Mouse (Mus musculus): Measurements from ENCODE around the gene Nkg7. TPM values are rescaled to one million over a fixed set of nuclear protein-coding genes. Genes with fewer than 3 reads are reported as not detected.

Nkg7 gene
- polyA plus RNA-seq, 1 experiment = not detected

- no peaks in the 10 kb centered on the region; the same call in 1 of the 2 replicates for H3K4me1 ChIP-seq (ENCODE audit: control insufficient read depth, insufficient read depth, low read length)
Observed at GRCm38 (mm10) chr7:43417298-43417697, 19.6 kb upstream of the Nkg7 start.

GRCm38 (mm10) chr7:43422995-43423617, 13.8 kb upstream of the Nkg7 start:
- Histone ChIP-seq H3K4me1 (ENCODE audit: control insufficient read depth, insufficient read depth, low read length) (no peaks in the 10 kb centered on the region; the same call in 1 of the 2 replicates), H3K4me3 (ENCODE audit: control insufficient read depth, low read depth, low read length) (no peak overlapping the region), H3K27me3 (ENCODE audit: control insufficient read depth, insufficient read depth, low read length) (no peaks in the 10 kb centered on the region), H3K36me3 (ENCODE audit: control insufficient read depth, insufficient read depth, low read length) (no peaks in the 10 kb centered on the region), H3K27ac (ENCODE audit: control insufficient read depth, insufficient read depth, low read depth, low read length) (no peak overlapping the region)
- TF ChIP-seq CTCF (IDR thresholded peaks at IDR 0.05; ENCODE audit: control insufficient read depth, insufficient read depth, insufficient replicate concordance, low read depth, low read length) = peak; percentile 96
- TF ChIP-seq POLR2A (IDR thresholded peaks at IDR 0.05; ENCODE audit: control insufficient read depth, low read depth, low read length) = no peak

More at GRCm38 (mm10) chr7:43417298-43417697, 19.6 kb upstream of the Nkg7 start:
- Histone ChIP-seq H3K27me3 (ENCODE audit: control insufficient read depth, insufficient read depth, low read length) (no peaks in the 10 kb centered on the region), H3K36me3 (ENCODE audit: control insufficient read depth, insufficient read depth, low read length) (no peaks in the 10 kb centered on the region), H3K27ac (ENCODE audit: control insufficient read depth, insufficient read depth, low read depth, low read length) (no peak overlapping the region), H3K4me3 (ENCODE audit: control insufficient read depth, low read depth, low read length) (no peak overlapping the region)
- TF ChIP-seq CTCF (IDR thresholded peaks at IDR 0.05; ENCODE audit: control insufficient read depth, insufficient read depth, insufficient replicate concordance, low read depth, low read length) (peak; percentile 36; the same call in 1 of the 2 replicates), POLR2A (IDR thresholded peaks at IDR 0.05; ENCODE audit: control insufficient read depth, low read depth, low read length) (no peak)

GRCm38 (mm10) chr7:43423991-43424625, 12.8 kb upstream of the Nkg7 start:
- no peaks in the 10 kb centered on the region for H3K27me3 ChIP-seq (ENCODE audit: control insufficient read depth, insufficient read depth, low read length)
- no peak overlapping the region for H3K4me3 ChIP-seq (ENCODE audit: control insufficient read depth, low read depth, low read length)
- TF ChIP-seq CTCF (IDR thresholded peaks at IDR 0.05; ENCODE audit: control insufficient read depth, insufficient read depth, insufficient replicate concordance, low read depth, low read length) (no peak), POLR2A (IDR thresholded peaks at IDR 0.05; ENCODE audit: control insufficient read depth, low read depth, low read length) (no peak)

GRCm38 (mm10) chr7:43427406-43427805, 9.5 kb upstream of the Nkg7 start, which contains the start of gene Lim2:
TSS of gene Lim2 (plus strand) at chr7:43427670.
- Histone ChIP-seq H3K4me3 (ENCODE audit: control insufficient read depth, low read depth, low read length) (no peak within 1 kb of the TSS), H3K27me3 (ENCODE audit: control insufficient read depth, insufficient read depth, low read length) (no peaks in the 10 kb centered on the region), H3K4me1 (ENCODE audit: control insufficient read depth, insufficient read depth, low read length) (no peaks in the 10 kb centered on the region; the same call in 1 of the 2 replicates), H3K36me3 (ENCODE audit: control insufficient read depth, insufficient read depth, low read length) (no peaks in the 10 kb centered on the region), H3K27ac (ENCODE audit: control insufficient read depth, insufficient read depth, low read depth, low read length) (no peak within 1 kb of the TSS)
- TF ChIP-seq CTCF (IDR thresholded peaks at IDR 0.05; ENCODE audit: control insufficient read depth, insufficient read depth, insufficient replicate concordance, low read depth, low read length) = no peak
- TF ChIP-seq POLR2A (IDR thresholded peaks at IDR 0.05; ENCODE audit: control insufficient read depth, low read depth, low read length) = no peak

More at GRCm38 (mm10) chr7:43423991-43424625, 12.8 kb upstream of the Nkg7 start:
- Histone ChIP-seq H3K4me1 (ENCODE audit: control insufficient read depth, insufficient read depth, low read length) (no peaks in the 10 kb centered on the region; the same call in 1 of the 2 replicates), H3K36me3 (ENCODE audit: control insufficient read depth, insufficient read depth, low read length) (no peaks in the 10 kb centered on the region), H3K27ac (ENCODE audit: control insufficient read depth, insufficient read depth, low read depth, low read length) (no peak overlapping the region)

- no peaks in the 10 kb centered on the region for H3K36me3 ChIP-seq (ENCODE audit: control insufficient read depth, insufficient read depth, low read length)
- H3K27me3 ChIP-seq (ENCODE audit: control insufficient read depth, insufficient read depth, low read length) = no peaks in the 10 kb centered on the region
- H3K4me3 ChIP-seq (ENCODE audit: control insufficient read depth, low read depth, low read length) = no peak overlapping the region
- no peak overlapping the region for H3K27ac ChIP-seq (ENCODE audit: control insufficient read depth, insufficient read depth, low read depth, low read length)
- TF ChIP-seq POLR2A (IDR thresholded peaks at IDR 0.05; ENCODE audit: control insufficient read depth, low read depth, low read length) (no peak), CTCF (IDR thresholded peaks at IDR 0.05; ENCODE audit: control insufficient read depth, insufficient read depth, insufficient replicate concordance, low read depth, low read length) (no peak)
- no peaks in the 10 kb centered on the region for H3K4me1 ChIP-seq (ENCODE audit: control insufficient read depth, insufficient read depth, low read length)
Observed at GRCm38 (mm10) chr7:43429500-43429899, 7.4 kb upstream of the Nkg7 start.

- no peaks in the 10 kb centered on the region for H3K4me1 ChIP-seq (ENCODE audit: control insufficient read depth, insufficient read depth, low read length)
- H3K4me3 ChIP-seq (ENCODE audit: control insufficient read depth, low read depth, low read length) = no peak overlapping the region
- H3K36me3 ChIP-seq (ENCODE audit: control insufficient read depth, insufficient read depth, low read length) = no peaks in the 10 kb centered on the region
- H3K27me3 ChIP-seq (ENCODE audit: control insufficient read depth, insufficient read depth, low read length) = no peaks in the 10 kb centered on the region
- TF ChIP-seq POLR2A (IDR thresholded peaks at IDR 0.05; ENCODE audit: control insufficient read depth, low read depth, low read length) (no peak), CTCF (IDR thresholded peaks at IDR 0.05; ENCODE audit: control insufficient read depth, insufficient read depth, insufficient replicate concordance, low read depth, low read length) (no peak)
- no peak overlapping the region for H3K27ac ChIP-seq (ENCODE audit: control insufficient read depth, insufficient read depth, low read depth, low read length)
Observed at GRCm38 (mm10) chr7:43432891-43433290, 4.0 kb upstream of the Nkg7 start.

GRCm38 (mm10) chr7:43434676-43435075, 2.2 kb upstream of the Nkg7 start:
- no peaks in the 10 kb centered on the region for H3K4me1 ChIP-seq (ENCODE audit: control insufficient read depth, insufficient read depth, low read length)
- TF ChIP-seq CTCF (IDR thresholded peaks at IDR 0.05; ENCODE audit: control insufficient read depth, insufficient read depth, insufficient replicate concordance, low read depth, low read length) (no peak), POLR2A (IDR thresholded peaks at IDR 0.05; ENCODE audit: control insufficient read depth, low read depth, low read length) (no peak)

More at GRCm38 (mm10) chr7:43434676-43435075, 2.2 kb upstream of the Nkg7 start:
- no peaks in the 10 kb centered on the region for H3K27me3 ChIP-seq (ENCODE audit: control insufficient read depth, insufficient read depth, low read length)
- no peak overlapping the region for H3K27ac ChIP-seq (ENCODE audit: control insufficient read depth, insufficient read depth, low read depth, low read length)
- H3K4me3 ChIP-seq (ENCODE audit: control insufficient read depth, low read depth, low read length) = no peak overlapping the region
- H3K36me3 ChIP-seq (ENCODE audit: control insufficient read depth, insufficient read depth, low read length) = no peaks in the 10 kb centered on the region
